Mouse (Mus musculus): ENCODE data around the gene Fpr1. TPM values are rescaled to one million over a fixed set of nuclear protein-coding genes. Genes with fewer than 3 reads are reported as not detected.
"Not testable (repeated sequence)": the region's sequence is repeated elsewhere in the genome, so short reads cannot be mapped to it uniquely, and the experiment has no call there.

The Fpr1 gene
- polyA plus RNA-seq (2014; fragmentation: Nextera tagmentation; extraction: Ambion mirVana) = 0.30 and 0.32 TPM in 2 replicates

DNA sequence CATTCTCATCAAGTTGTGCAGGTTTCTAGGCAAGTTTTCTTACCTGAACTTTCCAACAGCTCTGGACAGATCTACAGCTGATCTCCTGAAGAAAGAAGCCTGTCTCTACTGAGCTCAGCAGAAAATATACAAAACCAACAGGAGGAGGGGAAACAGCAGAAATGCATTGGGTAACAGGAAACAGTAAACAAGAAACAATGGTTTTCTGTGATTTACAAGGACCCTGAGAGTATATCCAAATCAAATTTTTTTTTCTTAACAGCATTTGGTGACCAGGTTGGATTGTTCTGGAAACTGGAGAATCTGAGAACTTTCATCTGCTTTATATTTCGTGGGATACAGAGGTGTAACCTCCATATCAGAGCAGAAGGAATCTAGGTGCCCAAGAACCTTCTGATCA is at the start of gene Fpr1:
Fpr1 (minus strand) TSS at position 101 of the 400 bp plus-strand sequence.
- no peaks in the 10 kb centered on the region for H3K27me3 ChIP-seq (ENCODE audit: control insufficient read depth, insufficient read depth, low read length)
- H3K36me3 ChIP-seq (ENCODE audit: control insufficient read depth, insufficient read depth, low read length) = no peaks in the 10 kb centered on the region
- H3K9me3 ChIP-seq (ENCODE audit: control insufficient read depth, low read depth, low read length) = no peaks in the 10 kb centered on the region
- ATAC-seq (ENCODE audit: insufficient number of reproducible peaks, insufficient read depth, low FRiP score, low read depth) = no peak
- H3K4me2 ChIP-seq (replicated peaks; ENCODE audit: low read depth, low read length) = no peak within 1 kb of the TSS
- H3K4me1 ChIP-seq (ENCODE audit: control insufficient read depth, insufficient read depth, low read length) = no peaks in the 10 kb centered on the region
- H3K4me3 ChIP-seq (ENCODE audit: low read depth, low read length) = no peak within 1 kb of the TSS
- WGBS = 75% methylated on average over 1 of the region's 1 CpGs
- H3K9ac ChIP-seq (replicated peaks; ENCODE audit: low read depth, low read length) = no peak within 1 kb of the TSS
- H3K27ac ChIP-seq (ENCODE audit: low read length) = no peak within 1 kb of the TSS

DNA sequence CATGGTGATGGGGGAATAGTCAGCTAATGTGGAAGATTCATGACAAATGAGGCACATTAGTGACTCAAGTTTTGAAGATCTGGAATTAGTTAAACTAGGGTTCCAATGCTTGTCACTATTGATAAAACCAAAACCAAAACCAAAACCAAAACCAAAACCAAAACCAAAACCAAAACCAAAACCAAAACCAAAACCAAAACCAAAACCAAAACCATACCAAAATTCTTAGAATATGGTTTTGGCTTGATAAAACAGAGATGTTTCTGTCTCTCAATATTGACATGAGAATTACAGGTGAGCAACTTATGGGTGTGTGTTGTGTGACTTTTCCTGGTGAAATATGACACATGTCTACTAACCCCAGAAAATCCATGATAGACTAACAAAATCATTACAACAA is 34.0 kb upstream of the Fpr1 start:
- Histone ChIP-seq H3K9ac (replicated peaks; ENCODE audit: low read depth, low read length) (no peak overlapping the region), H3K4me1 (ENCODE audit: control insufficient read depth, insufficient read depth, low read length) (no peaks in the 10 kb centered on the region), H3K36me3 (ENCODE audit: control insufficient read depth, insufficient read depth, low read length) (no peaks in the 10 kb centered on the region), H3K4me2 (replicated peaks; ENCODE audit: low read depth, low read length) (no peak overlapping the region), H3K27ac (ENCODE audit: low read length) (no peak overlapping the region), H3K4me3 (ENCODE audit: low read depth, low read length) (no peak overlapping the region), H3K9me3 (ENCODE audit: control insufficient read depth, low read depth, low read length) (no peaks in the 10 kb centered on the region), H3K27me3 (ENCODE audit: control insufficient read depth, insufficient read depth, low read length) (no peaks in the 10 kb centered on the region)
- no peak for ATAC-seq (ENCODE audit: insufficient number of reproducible peaks, insufficient read depth, low FRiP score, low read depth)

DNA sequence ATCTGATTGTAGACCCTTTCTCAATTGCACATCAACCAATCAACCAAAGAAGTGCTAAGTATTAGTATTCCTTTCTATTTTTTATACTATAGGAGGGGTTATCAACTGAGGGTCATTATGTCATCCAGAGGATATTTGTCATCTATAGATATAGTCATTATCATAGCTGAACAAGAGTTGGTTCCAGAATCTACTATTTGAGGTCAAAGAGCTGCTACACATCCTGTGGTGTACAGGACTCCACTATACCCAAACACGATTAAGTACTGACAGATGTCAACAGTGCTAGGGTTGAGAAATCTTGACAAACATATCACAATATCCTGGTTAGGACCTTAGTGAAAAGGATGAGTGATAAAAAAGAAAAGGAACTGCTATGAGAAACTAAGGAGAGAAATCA is 33.6 kb upstream of the Fpr1 start:
- no peak overlapping the region for H3K27ac ChIP-seq (ENCODE audit: low read length)
- H3K27me3 ChIP-seq (ENCODE audit: control insufficient read depth, insufficient read depth, low read length) = no peaks in the 10 kb centered on the region
- no peak overlapping the region for H3K4me2 ChIP-seq (replicated peaks; ENCODE audit: low read depth, low read length)
- no peaks in the 10 kb centered on the region for H3K9me3 ChIP-seq (ENCODE audit: control insufficient read depth, low read depth, low read length)
- no peaks in the 10 kb centered on the region for H3K4me1 ChIP-seq (ENCODE audit: control insufficient read depth, insufficient read depth, low read length)
- 87% methylated on average over 1 of the region's 1 CpGs for WGBS
- no peak overlapping the region for H3K4me3 ChIP-seq (ENCODE audit: low read depth, low read length)
- ATAC-seq (ENCODE audit: insufficient number of reproducible peaks, insufficient read depth, low FRiP score, low read depth) = no peak
- no peaks in the 10 kb centered on the region for H3K36me3 ChIP-seq (ENCODE audit: control insufficient read depth, insufficient read depth, low read length)
- H3K9ac ChIP-seq (replicated peaks; ENCODE audit: low read depth, low read length) = no peak overlapping the region

DNA sequence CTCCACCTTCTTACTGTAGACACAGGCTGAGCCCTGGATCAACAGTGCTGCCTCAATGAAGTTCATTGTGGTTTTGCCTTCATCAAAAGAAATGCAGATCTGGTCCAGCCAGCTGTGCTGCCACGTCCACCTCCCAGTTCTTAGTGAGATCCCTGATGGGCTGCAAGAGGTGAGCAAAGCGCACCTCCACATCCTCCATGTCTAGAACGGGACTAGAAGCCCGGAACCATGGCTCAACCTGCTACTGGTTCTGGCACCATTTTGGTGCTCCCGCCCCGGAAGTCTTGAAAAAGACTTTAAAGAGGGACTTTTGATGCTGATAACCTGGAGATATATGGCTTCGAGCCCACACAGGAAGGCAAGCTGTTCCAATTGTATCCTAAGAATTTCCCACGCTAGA is 28.9 kb upstream of the Fpr1 start:
- not testable (repeated sequence) for H3K4me3 ChIP-seq (ENCODE audit: low read depth, low read length); H3K27me3 ChIP-seq (ENCODE audit: control insufficient read depth, insufficient read depth, low read length); H3K9ac ChIP-seq (replicated peaks; ENCODE audit: low read depth, low read length); H3K27ac ChIP-seq (ENCODE audit: low read length); H3K9me3 ChIP-seq (ENCODE audit: control insufficient read depth, low read depth, low read length); H3K4me2 ChIP-seq (replicated peaks; ENCODE audit: low read depth, low read length); ATAC-seq (ENCODE audit: insufficient number of reproducible peaks, insufficient read depth, low FRiP score, low read depth); H3K4me1 ChIP-seq (ENCODE audit: control insufficient read depth, insufficient read depth, low read length); H3K36me3 ChIP-seq (ENCODE audit: control insufficient read depth, insufficient read depth, low read length)
- 87% methylated on average over 8 of the region's 8 CpGs for WGBS

DNA sequence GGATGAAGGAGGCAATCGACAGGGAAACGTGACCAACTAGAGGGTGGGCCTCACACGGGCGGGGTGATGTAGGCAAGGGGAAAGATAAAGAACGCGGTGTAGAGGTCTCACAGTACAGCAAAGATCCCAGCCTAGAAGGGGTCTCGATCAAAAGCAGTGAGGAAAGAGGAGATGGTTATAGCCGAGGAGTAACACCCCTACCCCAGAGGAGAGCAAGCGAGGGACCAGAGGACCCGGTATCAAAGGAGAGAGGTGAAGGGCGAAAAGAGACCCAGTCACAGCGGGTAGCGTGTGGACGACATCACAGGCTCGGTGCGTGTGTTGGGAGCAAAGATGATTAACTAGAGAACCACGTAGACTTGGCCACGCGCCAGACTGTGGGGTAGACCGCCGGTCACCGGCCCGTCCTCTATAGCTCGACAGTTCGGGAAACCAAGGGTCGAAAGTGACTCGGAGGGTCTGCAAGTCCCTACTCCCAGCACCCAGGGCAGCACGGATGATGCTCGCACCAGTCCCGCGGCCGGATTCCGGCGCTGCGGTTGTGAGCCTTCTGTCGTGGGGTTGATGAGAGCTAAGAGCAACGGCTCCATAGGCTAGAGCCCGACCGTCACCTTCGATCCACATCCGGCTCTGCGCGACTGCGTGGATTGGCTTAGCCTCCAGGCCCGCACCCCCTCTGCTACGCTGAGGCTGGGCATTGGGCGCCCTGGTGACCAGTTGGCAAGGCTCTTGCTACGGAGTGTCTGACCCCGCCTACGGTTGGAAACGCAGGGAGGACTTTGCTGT is 26.1 kb upstream of the Fpr1 start:
- Histone ChIP-seq H3K9ac (replicated peaks; ENCODE audit: low read depth, low read length) (peak overlapping the region; percentile 36; the same call in 1 of the 2 replicates), H3K9me3 (ENCODE audit: control insufficient read depth, low read depth, low read length) (no peaks in the 10 kb centered on the region), H3K4me1 (ENCODE audit: control insufficient read depth, insufficient read depth, low read length) (no peaks in the 10 kb centered on the region), H3K27ac (ENCODE audit: low read length) (no peak overlapping the region; the same call in 1 of the 2 replicates), H3K36me3 (ENCODE audit: control insufficient read depth, insufficient read depth, low read length) (no peaks in the 10 kb centered on the region), H3K4me3 (ENCODE audit: low read depth, low read length) (peak overlapping the region; percentile 40), H3K4me2 (replicated peaks; ENCODE audit: low read depth, low read length) (peak overlapping the region; percentile 74), H3K27me3 (ENCODE audit: control insufficient read depth, insufficient read depth, low read length) (no peaks in the 10 kb centered on the region)
- peak; percentile 99 for ATAC-seq (ENCODE audit: insufficient number of reproducible peaks, insufficient read depth, low FRiP score, low read depth)
- 16% methylated on average over 51 of the region's 51 CpGs for WGBS

DNA sequence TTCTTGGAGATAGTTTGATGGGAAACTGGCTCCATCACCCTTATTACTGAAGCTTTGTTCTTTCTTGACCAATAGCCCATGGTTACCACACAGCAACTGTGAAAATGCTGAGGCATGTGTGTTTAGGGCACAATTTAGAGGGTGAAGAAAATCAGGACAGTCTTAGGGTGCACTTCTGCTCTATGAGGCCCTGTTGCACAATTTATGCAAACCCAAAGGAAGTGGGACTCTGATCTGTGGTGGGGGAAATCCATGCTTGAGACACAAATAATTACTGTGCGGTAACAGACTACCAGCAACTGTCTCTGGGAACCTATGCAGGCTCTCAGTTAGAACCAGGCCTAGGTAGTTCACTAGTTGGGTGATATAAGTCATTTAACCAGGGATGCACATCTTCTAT is 17.0 kb upstream of the Fpr1 start:
- H3K9ac ChIP-seq (replicated peaks; ENCODE audit: low read depth, low read length) = no peak overlapping the region
- 84% methylated on average over 1 of the region's 1 CpGs for WGBS

DNA sequence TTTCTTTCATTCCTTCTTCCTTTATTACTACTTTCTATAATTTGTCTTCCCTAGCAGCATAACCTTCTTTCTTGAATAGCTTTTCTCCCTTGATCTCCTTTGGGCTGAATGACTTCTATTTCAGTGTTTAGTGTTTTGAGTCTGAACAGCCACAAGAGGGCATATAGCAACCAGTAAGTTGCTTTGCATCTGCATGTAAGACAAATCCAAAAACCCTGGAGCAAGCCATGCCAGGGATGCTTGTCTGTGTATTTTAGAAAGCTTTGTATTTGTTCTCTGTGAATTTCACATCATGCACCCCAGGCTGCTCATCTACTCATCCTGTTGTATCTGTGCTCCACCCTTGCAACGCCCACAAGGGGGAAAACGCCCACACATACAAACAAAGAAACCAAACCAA is 15.5 kb upstream of the Fpr1 start:
- Histone ChIP-seq H3K9me3 (ENCODE audit: control insufficient read depth, low read depth, low read length) (no peaks in the 10 kb centered on the region), H3K36me3 (ENCODE audit: control insufficient read depth, insufficient read depth, low read length) (no peaks in the 10 kb centered on the region), H3K4me3 (ENCODE audit: low read depth, low read length) (no peak overlapping the region), H3K4me2 (replicated peaks; ENCODE audit: low read depth, low read length) (no peak overlapping the region), H3K27me3 (ENCODE audit: control insufficient read depth, insufficient read depth, low read length) (no peaks in the 10 kb centered on the region), H3K27ac (ENCODE audit: low read length) (no peak overlapping the region), H3K4me1 (ENCODE audit: control insufficient read depth, insufficient read depth, low read length) (no peaks in the 10 kb centered on the region), H3K9ac (replicated peaks; ENCODE audit: low read depth, low read length) (no peak overlapping the region)
- 85% methylated on average over 2 of the region's 2 CpGs for WGBS
- no peak for ATAC-seq (ENCODE audit: insufficient number of reproducible peaks, insufficient read depth, low FRiP score, low read depth)

More for the DNA sequence above, 17.0 kb upstream of the Fpr1 start:
- Histone ChIP-seq H3K4me1 (ENCODE audit: control insufficient read depth, insufficient read depth, low read length) (no peaks in the 10 kb centered on the region), H3K27me3 (ENCODE audit: control insufficient read depth, insufficient read depth, low read length) (no peaks in the 10 kb centered on the region), H3K4me3 (ENCODE audit: low read depth, low read length) (no peak overlapping the region), H3K27ac (ENCODE audit: low read length) (no peak overlapping the region), H3K4me2 (replicated peaks; ENCODE audit: low read depth, low read length) (no peak overlapping the region), H3K9me3 (ENCODE audit: control insufficient read depth, low read depth, low read length) (no peaks in the 10 kb centered on the region), H3K36me3 (ENCODE audit: control insufficient read depth, insufficient read depth, low read length) (no peaks in the 10 kb centered on the region)
- no peak for ATAC-seq (ENCODE audit: insufficient number of reproducible peaks, insufficient read depth, low FRiP score, low read depth)

DNA sequence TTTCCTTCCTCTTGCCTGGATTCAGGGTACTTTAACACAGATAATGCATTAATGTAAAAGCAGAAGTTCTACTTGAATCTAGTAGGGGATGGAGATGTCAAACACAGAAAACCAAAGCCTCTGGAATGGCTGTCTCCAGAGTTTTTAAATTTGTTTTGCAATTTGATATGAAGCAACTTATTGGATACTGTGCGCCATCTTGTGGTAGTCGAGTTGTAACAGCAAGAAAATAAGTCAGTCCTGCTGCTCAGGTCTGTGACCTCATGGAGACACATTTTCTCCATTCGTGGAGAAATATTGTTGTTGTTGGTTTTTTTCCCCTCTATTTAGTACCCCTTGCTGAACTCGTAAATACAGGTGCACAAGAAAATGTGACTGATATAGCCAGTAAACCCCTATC is 12.3 kb upstream of the Fpr1 start:
- Histone ChIP-seq H3K27ac (ENCODE audit: low read length) (no peak overlapping the region), H3K4me1 (ENCODE audit: control insufficient read depth, insufficient read depth, low read length) (no peaks in the 10 kb centered on the region), H3K9ac (replicated peaks; ENCODE audit: low read depth, low read length) (no peak overlapping the region), H3K9me3 (ENCODE audit: control insufficient read depth, low read depth, low read length) (no peaks in the 10 kb centered on the region), H3K4me2 (replicated peaks; ENCODE audit: low read depth, low read length) (no peak overlapping the region), H3K27me3 (ENCODE audit: control insufficient read depth, insufficient read depth, low read length) (no peaks in the 10 kb centered on the region), H3K36me3 (ENCODE audit: control insufficient read depth, insufficient read depth, low read length) (no peaks in the 10 kb centered on the region), H3K4me3 (ENCODE audit: low read depth, low read length) (no peak overlapping the region)
- WGBS = 3% methylated on average over 4 of the region's 4 CpGs
- no peak for ATAC-seq (ENCODE audit: insufficient number of reproducible peaks, insufficient read depth, low FRiP score, low read depth)

All from stomach, embryonic 14.5 days (tissue).